Mouse (Mus musculus) limb, embryonic 14.5 days (tissue): ENCODE data around the gene Rex1bd. TPM values are rescaled to one million over a fixed set of nuclear protein-coding genes. Genes with fewer than 3 reads are reported as not detected.

Experiments used
- ATAC-seq: fragments of 200-750 bp; cut with Nextera tagmentation; 2 replicates; pipeline ENCODE4 v1.8.0; 2017; ENCODE audit warnings: low read depth, moderate number of reproducible peaks, moderate TSS enrichment; ENCODE audit not compliant: low FRiP score
- DNase-seq: peaks from one replicate; pipeline ENCODE4 v3.0.0-alpha.2; 2015; ENCODE audit warnings: low spot score
- H3K27ac ChIP-seq: fragments of 300-500 bp; sonication (generic); replicated peaks from 2 replicates; pipeline ENCODE4 v1.5.1; 2014; ENCODE audit warnings: low read depth, mild to moderate bottlenecking, low read length, moderate library complexity, mixed read lengths
- H3K27me3 ChIP-seq: fragments of 300-500 bp; sonication (generic); 2 replicates; pipeline ENCODE4 v1.6.1; 2014; ENCODE audit warnings: low read length, mixed read lengths; ENCODE audit not compliant: control insufficient read depth, insufficient read depth
- H3K36me3 ChIP-seq: fragments of 300-500 bp; sonication (generic); 2 replicates; pipeline ENCODE4 v1.6.1; 2014; ENCODE audit warnings: mild to moderate bottlenecking, low read length, moderate library complexity, mixed read lengths; ENCODE audit not compliant: control insufficient read depth, insufficient read depth
- H3K4me1 ChIP-seq: fragments of 300-500 bp; sonication (generic); 2 replicates; pipeline ENCODE4 v1.6.1; 2014; ENCODE audit warnings: antibody characterized with exemption, low read length, mixed read lengths; ENCODE audit not compliant: control insufficient read depth, insufficient read depth
- H3K4me2 ChIP-seq: fragments of 300-500 bp; sonication (generic); replicated peaks from 2 replicates; pipeline ENCODE4 v1.6.1; 2014; ENCODE audit warnings: low read depth, mild to moderate bottlenecking, low read length, moderate library complexity; ENCODE audit not compliant: severe bottlenecking
- H3K4me3 ChIP-seq: fragments of 300-500 bp; sonication (generic); replicated peaks from 2 replicates; pipeline ENCODE4 v1.5.1; 2014; ENCODE audit warnings: low read length
- H3K9ac ChIP-seq: fragments of 300-500 bp; sonication (generic); 2 replicates; pipeline ENCODE4 v1.6.1; 2014; ENCODE audit warnings: mild to moderate bottlenecking, low read depth, low read length, moderate library complexity; ENCODE audit not compliant: severe bottlenecking
- H3K9me3 ChIP-seq: fragments of 300-500 bp; sonication (generic); 2 replicates; pipeline ENCODE4 v1.6.1; 2016; ENCODE audit warnings: low read length; ENCODE audit not compliant: control insufficient read depth
- POLR2A ChIP-seq: fragments of 200-500 bp; IDR thresholded peaks from 2 replicates; pipeline ENCODE4 v1.8.0; 2012; ENCODE audit warnings: inconsistent platforms, mild to moderate bottlenecking, moderate library complexity, borderline replicate concordance; ENCODE audit not compliant: insufficient read depth, insufficient read length; ENCODE audit errors: extremely low read depth
- WGBS: fragments of 180-500 bp; shearing (Covaris S2); extraction: QIAGEN DNeasy Blood & Tissue Kit; methylation state at CpG from one replicate; pipeline ENCODE4 v1.1.7; 2014; 5-methylcytosine and 5-hydroxymethylcytosine counted together
- polyA plus RNA-seq, 2 experiments: library from polyadenylated mRNA; depleted of rRNA in 1 of 2; stranded (reverse) in 1 of 2; unstranded in 1 of 2; fragments of >200 nt; fragmentation: Nextera tagmentation in 1 of 2; extraction: Ambion mirVana in 1 of 2; gene quantifications; 2 replicates each; pipeline versions ENCODE4 v1.2.1 to v1.2.3; 2012 to 2014

The Rex1bd gene
- polyA plus RNA-seq, 2 experiments: 152 to 154 TPM

- WGBS: 89% methylated on average over 6 of the region's 6 CpGs
- Histone ChIP-seq H3K4me3 (no peak overlapping the region), H3K9me3 (no peaks in the 10 kb centered on the region), H3K27me3 (no peaks in the 10 kb centered on the region), H3K36me3 (0 out of 2 replicates have a peak, but pooled peaks cover under 1% of the 10 kb centered on the region), H3K9ac (no peak overlapping the region), H3K27ac (no peak overlapping the region), H3K4me2 (no peak overlapping the region), H3K4me1 (peaks cover 14% of the 10 kb centered on the region)
- ATAC-seq (no peak), DNase-seq (no peak)
- no peak for TF ChIP-seq POLR2A
Observed at GRCm38 (mm10) chr8:70457882-70458281, 48.7 kb downstream of the Rex1bd start.

- no peaks in the 10 kb centered on the region for H3K9me3 ChIP-seq
- no peak overlapping the region for H3K9ac ChIP-seq
- no peak overlapping the region for H3K27ac ChIP-seq
- DNase-seq (no peak), ATAC-seq (no peak)
- H3K4me3 ChIP-seq: no peak overlapping the region
- no peaks in the 10 kb centered on the region for H3K27me3 ChIP-seq
- 100% methylated on average over 1 of the region's 1 CpGs for WGBS
- peaks cover 5% of the 10 kb centered on the region for H3K4me1 ChIP-seq
- no peak for TF ChIP-seq POLR2A
- no peak overlapping the region for H3K4me2 ChIP-seq
- peaks cover 10% of the 10 kb centered on the region for H3K36me3 ChIP-seq
Observed at GRCm38 (mm10) chr8:70456996-70457395, 49.6 kb downstream of the Rex1bd start.

Other genes starting within 250 kb of the Rex1bd start
- gene Homer3, start 223.9 kb downstream of the Rex1bd start, polyA plus RNA-seq (2012; rRNA removed): 81.2 and 81.3 TPM in 2 replicates
- gene Homer3, start 223.9 kb downstream of the Rex1bd start, polyA plus RNA-seq (2014; fragmentation: Nextera tagmentation; extraction: Ambion mirVana): 38.2 and 43.9 TPM in 2 replicates
- 58.1 and 66.2 TPM in 2 replicates for gene Ddx49, start 204.3 kb downstream of the Rex1bd start, polyA plus RNA-seq (2012; rRNA removed)
- 52.9 and 55.4 TPM in 2 replicates for gene Ddx49, start 204.3 kb downstream of the Rex1bd start, polyA plus RNA-seq (2014; fragmentation: Nextera tagmentation; extraction: Ambion mirVana)
- 379 and 443 TPM in 2 replicates for gene Cope, start 204.2 kb downstream of the Rex1bd start, polyA plus RNA-seq (2012; rRNA removed)
- gene Cope, start 204.2 kb downstream of the Rex1bd start, polyA plus RNA-seq (2014; fragmentation: Nextera tagmentation; extraction: Ambion mirVana): 340 and 371 TPM in 2 replicates
- 12.4 and 22.0 TPM in 2 replicates for gene Cers1, start 191.0 kb downstream of the Rex1bd start, polyA plus RNA-seq (2012; rRNA removed)
- 12.0 and 12.9 TPM in 2 replicates for gene Cers1, start 191.0 kb downstream of the Rex1bd start, polyA plus RNA-seq (2014; fragmentation: Nextera tagmentation; extraction: Ambion mirVana)
- 5.4 and 5.7 TPM in 2 replicates for gene Gdf1, start 176.9 kb downstream of the Rex1bd start, polyA plus RNA-seq (2012; rRNA removed)
- gene Gdf1, start 176.9 kb downstream of the Rex1bd start, polyA plus RNA-seq (2014; fragmentation: Nextera tagmentation; extraction: Ambion mirVana): 1.2 TPM in 2 replicates
- gene Upf1, start 153.5 kb downstream of the Rex1bd start, polyA plus RNA-seq (2012; rRNA removed): 39.0 and 47.6 TPM in 2 replicates
- 22.3 and 25.5 TPM in 2 replicates for gene Upf1, start 153.5 kb downstream of the Rex1bd start, polyA plus RNA-seq (2014; fragmentation: Nextera tagmentation; extraction: Ambion mirVana)
- 136 and 173 TPM in 2 replicates for gene Comp, start 133.2 kb downstream of the Rex1bd start, polyA plus RNA-seq (2012; rRNA removed)
- 36.7 and 46.3 TPM in 2 replicates for gene Comp, start 133.2 kb downstream of the Rex1bd start, polyA plus RNA-seq (2014; fragmentation: Nextera tagmentation; extraction: Ambion mirVana)
- gene Crtc1, start 67.2 kb downstream of the Rex1bd start, polyA plus RNA-seq (2012; rRNA removed): 37.8 and 58.5 TPM in 2 replicates
- 26.3 and 31.1 TPM in 2 replicates for gene Crtc1, start 67.2 kb downstream of the Rex1bd start, polyA plus RNA-seq (2014; fragmentation: Nextera tagmentation; extraction: Ambion mirVana)
- gene Klhl26, start 29.8 kb downstream of the Rex1bd start, polyA plus RNA-seq (2012; rRNA removed): 48.7 and 72.6 TPM in 2 replicates
- gene Klhl26, start 29.8 kb downstream of the Rex1bd start, polyA plus RNA-seq (2014; fragmentation: Nextera tagmentation; extraction: Ambion mirVana): 24.2 and 28.6 TPM in 2 replicates
- 13.1 and 17.7 TPM in 2 replicates for gene Tmem59l, start 19.4 kb downstream of the Rex1bd start, polyA plus RNA-seq (2012; rRNA removed)
- 15.7 and 17.5 TPM in 2 replicates for gene Tmem59l, start 19.4 kb downstream of the Rex1bd start, polyA plus RNA-seq (2014; fragmentation: Nextera tagmentation; extraction: Ambion mirVana)
- 98.9 and 127 TPM in 2 replicates for gene Crlf1, start 13.6 kb downstream of the Rex1bd start, polyA plus RNA-seq (2012; rRNA removed)
- gene Crlf1, start 13.6 kb downstream of the Rex1bd start, polyA plus RNA-seq (2014; fragmentation: Nextera tagmentation; extraction: Ambion mirVana): 91.5 and 103 TPM in 2 replicates
- gene Uba52, start 4.0 kb upstream of the Rex1bd start, polyA plus RNA-seq (2012; rRNA removed): 1,215 and 1,844 TPM in 2 replicates
- gene Uba52, start 4.0 kb upstream of the Rex1bd start, polyA plus RNA-seq (2014; fragmentation: Nextera tagmentation; extraction: Ambion mirVana): 1,031 and 1,113 TPM in 2 replicates
- gene Fkbp8, start 21.0 kb upstream of the Rex1bd start, polyA plus RNA-seq (2012; rRNA removed): 363 and 431 TPM in 2 replicates
- gene Fkbp8, start 21.0 kb upstream of the Rex1bd start, polyA plus RNA-seq (2014; fragmentation: Nextera tagmentation; extraction: Ambion mirVana): 219 and 248 TPM in 2 replicates
- 52.5 and 61.0 TPM in 2 replicates for gene Kxd1, start 21.2 kb upstream of the Rex1bd start, polyA plus RNA-seq (2012; rRNA removed)
- gene Kxd1, start 21.2 kb upstream of the Rex1bd start, polyA plus RNA-seq (2014; fragmentation: Nextera tagmentation; extraction: Ambion mirVana): 60.3 and 61.7 TPM in 2 replicates
- gene Ell, start 32.7 kb upstream of the Rex1bd start, polyA plus RNA-seq (2012; rRNA removed): 30.3 and 35.3 TPM in 2 replicates
- gene Ell, start 32.7 kb upstream of the Rex1bd start, polyA plus RNA-seq (2014; fragmentation: Nextera tagmentation; extraction: Ambion mirVana): 20.2 and 22.4 TPM in 2 replicates
- 213 and 279 TPM in 2 replicates for gene Isyna1, start 87.6 kb upstream of the Rex1bd start, polyA plus RNA-seq (2012; rRNA removed)
- gene Isyna1, start 87.6 kb upstream of the Rex1bd start, polyA plus RNA-seq (2014; fragmentation: Nextera tagmentation; extraction: Ambion mirVana): 94.4 and 103 TPM in 2 replicates
- gene Ssbp4, start 102.1 kb upstream of the Rex1bd start, polyA plus RNA-seq (2012; rRNA removed): 163 and 236 TPM in 2 replicates
- gene Ssbp4, start 102.1 kb upstream of the Rex1bd start, polyA plus RNA-seq (2014; fragmentation: Nextera tagmentation; extraction: Ambion mirVana): 151 and 171 TPM in 2 replicates
- gene Lrrc25, start 109.4 kb upstream of the Rex1bd start, polyA plus RNA-seq (2012; rRNA removed): 3.5 and 4.5 TPM in 2 replicates
- gene Lrrc25, start 109.4 kb upstream of the Rex1bd start, polyA plus RNA-seq (2014; fragmentation: Nextera tagmentation; extraction: Ambion mirVana): 2.5 and 3.2 TPM in 2 replicates
- gene Gdf15, start 125.7 kb upstream of the Rex1bd start, polyA plus RNA-seq (2012; rRNA removed): 0.15 and 0.47 TPM in 2 replicates
- 0.18 TPM in 1 of 2 replicates, not detected in the other for gene Gdf15, start 125.7 kb upstream of the Rex1bd start, polyA plus RNA-seq (2014; fragmentation: Nextera tagmentation; extraction: Ambion mirVana)
- 47.6 and 59.8 TPM in 2 replicates for gene Pgpep1, start 153.6 kb upstream of the Rex1bd start, polyA plus RNA-seq (2012; rRNA removed)
- gene Pgpep1, start 153.6 kb upstream of the Rex1bd start, polyA plus RNA-seq (2014; fragmentation: Nextera tagmentation; extraction: Ambion mirVana): 64.1 and 68.7 TPM in 2 replicates
- 172 and 182 TPM in 2 replicates for gene Lsm4, start 166.5 kb upstream of the Rex1bd start, polyA plus RNA-seq (2012; rRNA removed)
- gene Lsm4, start 166.5 kb upstream of the Rex1bd start, polyA plus RNA-seq (2014; fragmentation: Nextera tagmentation; extraction: Ambion mirVana): 247 and 256 TPM in 2 replicates
- 218 and 287 TPM in 2 replicates for gene Jund, start 192.2 kb upstream of the Rex1bd start, polyA plus RNA-seq (2012; rRNA removed)
- gene Jund, start 192.2 kb upstream of the Rex1bd start, polyA plus RNA-seq (2014; fragmentation: Nextera tagmentation; extraction: Ambion mirVana): 115 and 119 TPM in 2 replicates
- 0.04 and 0.08 TPM in 2 replicates for gene Iqcn, start 196.7 kb upstream of the Rex1bd start, polyA plus RNA-seq (2012; rRNA removed)
- 0.10 TPM in 1 of 2 replicates, not detected in the other for gene Iqcn, start 196.7 kb upstream of the Rex1bd start, polyA plus RNA-seq (2014; fragmentation: Nextera tagmentation; extraction: Ambion mirVana)
- not detected in 2 replicates for gene Gm3336, start 211.8 kb upstream of the Rex1bd start, polyA plus RNA-seq (2012; rRNA removed)
- not detected in 2 replicates for gene Gm3336, start 211.8 kb upstream of the Rex1bd start, polyA plus RNA-seq (2014; fragmentation: Nextera tagmentation; extraction: Ambion mirVana)
- 0.38 TPM in 2 replicates for gene Pde4c, start 217.0 kb upstream of the Rex1bd start, polyA plus RNA-seq (2012; rRNA removed)
- not detected in 2 replicates for gene Pde4c, start 217.0 kb upstream of the Rex1bd start, polyA plus RNA-seq (2014; fragmentation: Nextera tagmentation; extraction: Ambion mirVana)
- gene Rab3a, start 247.9 kb upstream of the Rex1bd start, polyA plus RNA-seq (2012; rRNA removed): 27.2 and 36.6 TPM in 2 replicates
- 19.8 and 20.1 TPM in 2 replicates for gene Rab3a, start 247.9 kb upstream of the Rex1bd start, polyA plus RNA-seq (2014; fragmentation: Nextera tagmentation; extraction: Ambion mirVana)